Mouse (Mus musculus) heart, postnatal 36 days (tissue): Measurements from ENCODE around the gene Adam26a. TPM values are rescaled to one million over a fixed set of nuclear protein-coding genes. Genes with fewer than 3 reads are reported as not detected.
"Not testable (repeated sequence)": the region's sequence is repeated elsewhere in the genome, so short reads cannot be mapped to it uniquely, and the experiment has no call there.

ENCODE experiments used
- DNase-seq, 2 experiments: peaks; one replicate each; pipeline ENCODE4 v3.0.0; 2021 to 2022
- intact Hi-C: fragments of 180-260 bp; cut with DNase I; formaldehyde crosslinking; loops from one replicate; pipeline ENCODE4 v1.15.1; 2025
- total RNA-seq, 2 experiments: library from RNA; stranded (reverse); gene quantifications; 2 replicates each; pipeline ENCODE4 v1.2.3; 2021

The Adam26a gene
- not detected for total RNA-seq

- intact Hi-C loops, result not testable (repeated sequence)
Observed at GRCm38 (mm10) chr8:43576607-43577006, at the start of gene Adam26a. Adam26a (minus strand) TSS chr8:43576707.

GRCm38 (mm10) chr8:43616046-43616445, 39.5 kb upstream of the Adam26a start:
- DNase-seq, result no peak
- intact Hi-C loops, result no loop called here

More at GRCm38 (mm10) chr8:43576607-43577006, at the start of gene Adam26a:
- not testable (repeated sequence) for DNase-seq

GRCm38 (mm10) chr8:43603657-43604056, 27.1 kb upstream of the Adam26a start:
- intact Hi-C loops, DNase-seq: not testable (repeated sequence)

GRCm38 (mm10) chr8:43603166-43603565, 26.7 kb upstream of the Adam26a start:
- DNase-seq, intact Hi-C loops: not testable (repeated sequence)

- DNase-seq, intact Hi-C loops: not testable (repeated sequence)
Observed at GRCm38 (mm10) chr8:43528006-43528405, 48.5 kb downstream of the Adam26a start, which contains the start of gene Adam26b. Adam26b (minus strand) TSS chr8:43528106.

Other genes with a start within 250 kb of the Adam26a start
- gene Adam26b, start 48.6 kb downstream of the Adam26a start, total RNA-seq, result not detected
- gene Gm5346, start 50.6 kb upstream of the Adam26a start, total RNA-seq, result not detected
- gene Adam34, start 133.3 kb upstream of the Adam26a start, total RNA-seq, result not detected